Mouse (Mus musculus) limb, embryonic 12.5 days (tissue): ENCODE data around the gene Rer1. TPM values are rescaled to one million over a fixed set of nuclear protein-coding genes. Genes with fewer than 3 reads are reported as not detected.
A peak's percentile ranks its signal among the peaks of the same experiment; 100 is the strongest.

Experiments
- ATAC-seq: fragments of 200-750 bp; cut with Nextera tagmentation; 2 replicates; pipeline ENCODE4 v1.8.0; 2017; ENCODE audit warnings: low read depth, moderate TSS enrichment; ENCODE audit not compliant: insufficient number of reproducible peaks, insufficient read depth, low FRiP score, low TSS enrichment
- H3K27ac ChIP-seq: fragments of 300-500 bp; sonication (generic); 2 replicates; pipeline ENCODE4 v1.5.1; 2016; ENCODE audit warnings: mild to moderate bottlenecking, moderate library complexity
- H3K27me3 ChIP-seq: fragments of 300-500 bp; sonication (generic); 2 replicates; pipeline ENCODE4 v1.6.1; 2016; ENCODE audit warnings: mild to moderate bottlenecking, moderate library complexity
- H3K36me3 ChIP-seq: fragments of 300-500 bp; sonication (generic); 2 replicates; pipeline ENCODE4 v1.6.1; 2016; ENCODE audit warnings: mild to moderate bottlenecking, moderate library complexity
- H3K4me1 ChIP-seq: fragments of 300-500 bp; sonication (generic); replicated peaks from 2 replicates; pipeline ENCODE4 v1.6.1; 2016
- H3K4me2 ChIP-seq: fragments of 300-500 bp; sonication (generic); 2 replicates; pipeline ENCODE4 v1.6.1; 2016; ENCODE audit warnings: mild to moderate bottlenecking, moderate library complexity
- H3K4me3 ChIP-seq: fragments of 300-500 bp; sonication (generic); replicated peaks from 2 replicates; pipeline ENCODE4 v1.5.1; 2016; ENCODE audit warnings: mild to moderate bottlenecking
- H3K9ac ChIP-seq: fragments of 300-500 bp; sonication (generic); replicated peaks from 2 replicates; pipeline ENCODE4 v1.6.1; 2016; ENCODE audit warnings: mild to moderate bottlenecking, moderate library complexity
- H3K9me3 ChIP-seq: fragments of 300-500 bp; sonication (generic); 2 replicates; pipeline ENCODE4 v1.6.1; 2016; ENCODE audit warnings: mild to moderate bottlenecking, moderate library complexity
- WGBS: fragments of 180-500 bp; shearing (Covaris S2); methylation state at CpG from one replicate; pipeline ENCODE4 v1.1.7; 2016; 5-methylcytosine and 5-hydroxymethylcytosine counted together
- polyA plus RNA-seq: library from polyadenylated mRNA; unstranded; fragments of >200 nt; fragmentation: Nextera tagmentation; extraction: Ambion mirVana; gene quantifications from 2 replicates; pipeline ENCODE4 v1.2.1, GENCODE M21; 2016

The Rer1 gene
- 136 and 141 TPM in 2 replicates for polyA plus RNA-seq

- under 1% methylated on average over 85 of the region's 85 CpGs for WGBS
- peak; percentile 94 for ATAC-seq
- H3K4me3 ChIP-seq, result peak within 1 kb of the TSS; percentile 96
- peak within 1 kb of the TSS; percentile 94 for H3K9ac ChIP-seq
- no peaks in the 10 kb centered on the region for H3K27me3 ChIP-seq
- H3K9me3 ChIP-seq, result no peaks in the 10 kb centered on the region
- H3K4me2 ChIP-seq, result peak within 1 kb of the TSS; percentile 91
- H3K27ac ChIP-seq, result peak within 1 kb of the TSS; percentile 92
- H3K4me1 ChIP-seq, result peaks cover 27% of the 10 kb centered on the region
- peaks cover 49% of the 10 kb centered on the region for H3K36me3 ChIP-seq
Observed at GRCm38 (mm10) chr4:155086108-155087024, at the start of gene Rer1, which contains the start of gene Morn1. Gene Rer1, minus strand, starts transcription at chr4:155086382. Gene Morn1, plus strand, starts transcription at chr4:155086577.

- Histone ChIP-seq H3K27me3 (0 out of 2 replicates have a peak, but pooled peaks cover 1% of the 10 kb centered on the region), H3K4me1 (peaks cover 78% of the 10 kb centered on the region), H3K4me3 (no peak overlapping the region), H3K36me3 (no peaks in the 10 kb centered on the region), H3K9ac (no peak overlapping the region), H3K9me3 (no peaks in the 10 kb centered on the region), H3K4me2 (peak overlapping the region; percentile 34; the same call in 1 of the 2 replicates), H3K27ac (peak overlapping the region; percentile 87)
- 0 out of 2 replicates have a peak, but pooled peaks have one; percentile 2 for ATAC-seq
- 87% methylated on average over 7 of the region's 7 CpGs for WGBS
Observed at GRCm38 (mm10) chr4:155134686-155135172, 48.5 kb upstream of the Rer1 start.

GRCm38 (mm10) chr4:155133658-155134417, 47.7 kb upstream of the Rer1 start:
- H3K4me1 ChIP-seq, result peaks cover 75% of the 10 kb centered on the region
- ATAC-seq, result peak; percentile 48
- H3K36me3 ChIP-seq, result no peaks in the 10 kb centered on the region
- H3K4me2 ChIP-seq, result peak overlapping the region; percentile 34
- H3K9me3 ChIP-seq, result no peaks in the 10 kb centered on the region
- no peak overlapping the region for H3K9ac ChIP-seq
- H3K27ac ChIP-seq, result peak overlapping the region; percentile 87
- 0 out of 2 replicates have a peak, but pooled peaks cover 5% of the 10 kb centered on the region for H3K27me3 ChIP-seq
- WGBS, result 17% methylated on average over 20 of the region's 20 CpGs
- H3K4me3 ChIP-seq, result no peak overlapping the region

GRCm38 (mm10) chr4:155133188-155133587, 47.0 kb upstream of the Rer1 start:
- no peak for ATAC-seq
- Histone ChIP-seq H3K36me3 (no peaks in the 10 kb centered on the region), H3K27me3 (0 out of 2 replicates have a peak, but pooled peaks cover 5% of the 10 kb centered on the region), H3K27ac (peak overlapping the region; percentile 87), H3K9ac (no peak overlapping the region), H3K4me1 (peaks cover 69% of the 10 kb centered on the region), H3K4me3 (no peak overlapping the region), H3K9me3 (no peaks in the 10 kb centered on the region), H3K4me2 (no peak overlapping the region)
- WGBS, result 55% methylated on average over 3 of the region's 3 CpGs

- Histone ChIP-seq H3K36me3 (no peaks in the 10 kb centered on the region), H3K9me3 (no peaks in the 10 kb centered on the region), H3K27ac (no peak overlapping the region), H3K9ac (no peak overlapping the region), H3K4me3 (no peak overlapping the region), H3K4me1 (peaks cover 60% of the 10 kb centered on the region), H3K27me3 (0 out of 2 replicates have a peak, but pooled peaks cover 5% of the 10 kb centered on the region), H3K4me2 (no peak overlapping the region)
- no peak for ATAC-seq
- WGBS, result 68% methylated on average over 7 of the region's 7 CpGs
Observed at GRCm38 (mm10) chr4:155130616-155131015, 44.4 kb upstream of the Rer1 start.

GRCm38 (mm10) chr4:155129996-155130395, 43.8 kb upstream of the Rer1 start:
- H3K4me3 ChIP-seq, result no peak overlapping the region
- 0 out of 2 replicates have a peak overlapping the region, but pooled peaks have one; percentile 20 for H3K27ac ChIP-seq
- H3K4me2 ChIP-seq, result no peak overlapping the region
- H3K4me1 ChIP-seq, result peaks cover 60% of the 10 kb centered on the region
- 76% methylated on average over 14 of the region's 14 CpGs for WGBS
- 0 out of 2 replicates have a peak overlapping the region, but pooled peaks have one; percentile 9 for H3K9ac ChIP-seq
- 0 out of 2 replicates have a peak, but pooled peaks cover 5% of the 10 kb centered on the region for H3K27me3 ChIP-seq
- ATAC-seq, result no peak
- H3K36me3 ChIP-seq, result no peaks in the 10 kb centered on the region
- H3K9me3 ChIP-seq, result no peaks in the 10 kb centered on the region

- 90% methylated on average over 10 of the region's 10 CpGs for WGBS
- Histone ChIP-seq H3K4me2 (no peak overlapping the region), H3K4me3 (no peak overlapping the region), H3K36me3 (no peaks in the 10 kb centered on the region), H3K9ac (no peak overlapping the region), H3K27ac (0 out of 2 replicates have a peak overlapping the region, but pooled peaks have one; percentile 20), H3K4me1 (peaks cover 60% of the 10 kb centered on the region), H3K27me3 (0 out of 2 replicates have a peak, but pooled peaks cover 5% of the 10 kb centered on the region), H3K9me3 (no peaks in the 10 kb centered on the region)
- no peak for ATAC-seq
Observed at GRCm38 (mm10) chr4:155129132-155129917, 43.1 kb upstream of the Rer1 start.

- 83% methylated on average over 15 of the region's 15 CpGs for WGBS
- no peak overlapping the region for H3K4me2 ChIP-seq
- ATAC-seq, result no peak
- no peak overlapping the region for H3K27ac ChIP-seq
- H3K27me3 ChIP-seq, result 0 out of 2 replicates have a peak, but pooled peaks cover 5% of the 10 kb centered on the region
- no peaks in the 10 kb centered on the region for H3K36me3 ChIP-seq
- no peak overlapping the region for H3K9ac ChIP-seq
- no peak overlapping the region for H3K4me3 ChIP-seq
- H3K9me3 ChIP-seq, result no peaks in the 10 kb centered on the region
- H3K4me1 ChIP-seq, result peaks cover 60% of the 10 kb centered on the region
Observed at GRCm38 (mm10) chr4:155128411-155128810, 42.2 kb upstream of the Rer1 start.

GRCm38 (mm10) chr4:155126602-155127372, 40.6 kb upstream of the Rer1 start:
- Histone ChIP-seq H3K4me1 (peaks cover 70% of the 10 kb centered on the region), H3K27ac (no peak overlapping the region), H3K4me3 (no peak overlapping the region), H3K27me3 (0 out of 2 replicates have a peak, but pooled peaks cover 5% of the 10 kb centered on the region), H3K9me3 (no peaks in the 10 kb centered on the region), H3K4me2 (no peak overlapping the region), H3K9ac (no peak overlapping the region), H3K36me3 (no peaks in the 10 kb centered on the region)
- WGBS, result 67% methylated on average over 7 of the region's 7 CpGs
- no peak for ATAC-seq
